Mouse (Mus musculus): ENCODE data around the gene Nt5c. TPM values are rescaled to one million over a fixed set of nuclear protein-coding genes. Genes with fewer than 3 reads are reported as not detected.

Nt5c gene
- 41.8 and 67.1 TPM in 2 replicates for polyA plus RNA-seq (2012; rRNA removed; ENCODE audit: low replicate concordance)

GRCm38 (mm10) chr11:115491356-115492083 is at the start of gene Nt5c:
Gene Nt5c, minus strand, starts transcription at chr11:115491862.

GRCm38 (mm10) chr11:115536038-115536681 is 44.5 kb upstream of the Nt5c start, which contains the start of gene Sumo2:
Gene Sumo2, minus strand, starts transcription at chr11:115536276.

GRCm38 (mm10) chr11:115514238-115514663 is 22.6 kb upstream of the Nt5c start, which contains the start of gene Jpt1:
Gene Jpt1, minus strand, starts transcription at chr11:115514387.

GRCm38 (mm10) chr11:115475025-115475757 is 16.5 kb downstream of the Nt5c start, which contains the start of gene Armc7:
Gene Armc7, plus strand, starts transcription at chr11:115475667.

GRCm38 (mm10) chr11:115462243-115462891 is 29.3 kb downstream of the Nt5c start, which contains the start of gene Slc16a5:
Gene Slc16a5, plus strand, starts transcription at chr11:115462474.

Other genes with a start within 250 kb of the Nt5c start
- gene Grin2c, start 224.6 kb downstream of the Nt5c start, polyA plus RNA-seq (2012; rRNA removed; ENCODE audit: low replicate concordance): 0.11 and 0.59 TPM in 2 replicates
- 17.8 and 30.0 TPM in 2 replicates for gene Fdxr, start 214.8 kb downstream of the Nt5c start, polyA plus RNA-seq (2012; rRNA removed; ENCODE audit: low replicate concordance)
- 4.2 and 5.5 TPM in 2 replicates for gene Fads6, start 194.2 kb downstream of the Nt5c start, polyA plus RNA-seq (2012; rRNA removed; ENCODE audit: low replicate concordance)
- not detected in 2 replicates for gene Otop2, start 184.7 kb downstream of the Nt5c start, polyA plus RNA-seq (2012; rRNA removed; ENCODE audit: low replicate concordance)
- gene Ush1g, start 169.8 kb downstream of the Nt5c start, polyA plus RNA-seq (2012; rRNA removed; ENCODE audit: low replicate concordance): 0.26 and 0.37 TPM in 2 replicates
- gene Otop3, start 157.1 kb downstream of the Nt5c start, polyA plus RNA-seq (2012; rRNA removed; ENCODE audit: low replicate concordance): 0.05 and 0.16 TPM in 2 replicates
- gene Hid1, start 124.1 kb downstream of the Nt5c start, polyA plus RNA-seq (2012; rRNA removed; ENCODE audit: low replicate concordance): 53.5 and 57.6 TPM in 2 replicates
- 18.2 and 20.7 TPM in 2 replicates for gene Cdr2l, start 109.9 kb downstream of the Nt5c start, polyA plus RNA-seq (2012; rRNA removed; ENCODE audit: low replicate concordance)
- 58.1 and 65.1 TPM in 2 replicates for gene Mrpl58, start 88.1 kb downstream of the Nt5c start, polyA plus RNA-seq (2012; rRNA removed; ENCODE audit: low replicate concordance)
- 52.6 and 152 TPM in 2 replicates for gene Atp5h, start 71.9 kb downstream of the Nt5c start, polyA plus RNA-seq (2012; rRNA removed; ENCODE audit: low replicate concordance)
- gene Kctd2, start 71.7 kb downstream of the Nt5c start, polyA plus RNA-seq (2012; rRNA removed; ENCODE audit: low replicate concordance): 36.0 and 38.1 TPM in 2 replicates
- 0.42 and 0.57 TPM in 2 replicates for gene Trim80, start 51.3 kb downstream of the Nt5c start, polyA plus RNA-seq (2012; rRNA removed; ENCODE audit: low replicate concordance)
- gene Slc16a5, start 29.4 kb downstream of the Nt5c start, polyA plus RNA-seq (2012; rRNA removed; ENCODE audit: low replicate concordance): 5.7 and 10.6 TPM in 2 replicates
- 11.8 and 44.6 TPM in 2 replicates for gene Armc7, start 16.2 kb downstream of the Nt5c start, polyA plus RNA-seq (2012; rRNA removed; ENCODE audit: low replicate concordance)
- gene Jpt1, start 22.5 kb upstream of the Nt5c start, polyA plus RNA-seq (2012; rRNA removed; ENCODE audit: low replicate concordance): 216 and 221 TPM in 2 replicates
- 32.4 and 64.1 TPM in 2 replicates for gene Sumo2, start 44.4 kb upstream of the Nt5c start, polyA plus RNA-seq (2012; rRNA removed; ENCODE audit: low replicate concordance)
- gene Nup85, start 72.6 kb upstream of the Nt5c start, polyA plus RNA-seq (2012; rRNA removed; ENCODE audit: low replicate concordance): 30.2 and 65.1 TPM in 2 replicates
- gene Mrps7, start 112.1 kb upstream of the Nt5c start, polyA plus RNA-seq (2012; rRNA removed; ENCODE audit: low replicate concordance): 24.3 and 26.8 TPM in 2 replicates
- 34.7 and 39.4 TPM in 2 replicates for gene Gga3, start 112.2 kb upstream of the Nt5c start, polyA plus RNA-seq (2012; rRNA removed; ENCODE audit: low replicate concordance)
- gene Mif4gd, start 121.1 kb upstream of the Nt5c start, polyA plus RNA-seq (2012; rRNA removed; ENCODE audit: low replicate concordance): 164 and 226 TPM in 2 replicates
- gene Slc25a19, start 136.4 kb upstream of the Nt5c start, polyA plus RNA-seq (2012; rRNA removed; ENCODE audit: low replicate concordance): 176 and 234 TPM in 2 replicates
- 47.1 and 53.9 TPM in 2 replicates for gene Grb2, start 216.7 kb upstream of the Nt5c start, polyA plus RNA-seq (2012; rRNA removed; ENCODE audit: low replicate concordance)

Data from mammary gland, adult 2 months (tissue).